Mouse (Mus musculus): ENCODE measurements at regions not wholly inside any gene's neighbourhood (a gene's known extent, or its start where the extent isn't known, plus 50 kb on each side); places are given as distances from the start of the nearest gene placed in this dataset.
"Not testable (repeated sequence)": the region's sequence is repeated elsewhere in the genome, so short reads cannot be mapped to it uniquely, and the experiment has no call there.

- DNase-seq: not testable (repeated sequence)
Measured at GRCm38 (mm10) chr3:97509134-97509661, 87.4 kb upstream of the Olfr1402 start.

- peak; percentile 42 to 44 for DNase-seq
Measured at GRCm38 (mm10) chr3:97507209-97507608, 85.4 kb upstream of the Olfr1402 start.

- DNase-seq: no peak
Measured at GRCm38 (mm10) chr3:97491904-97492303, 70.1 kb upstream of the Olfr1402 start.

GRCm38 (mm10) chr3:97491208-97491607 lies 69.4 kb upstream of the Olfr1402 start:
- DNase-seq: no peak

GRCm38 (mm10) chr3:97489336-97489735 lies 67.5 kb upstream of the Olfr1402 start:
- no peak for DNase-seq
